Mouse (Mus musculus) lung, embryonic 14.5 days (tissue): ENCODE results near the gene Trrap. TPM values are rescaled to one million over a fixed set of nuclear protein-coding genes. Genes with fewer than 3 reads are reported as not detected.

Source experiments
- ATAC-seq: fragments of 200-750 bp; cut with Nextera tagmentation; 2 replicates; pipeline ENCODE4 v1.8.0; 2017; ENCODE audit warnings: mild to moderate bottlenecking, moderate TSS enrichment, moderate library complexity; ENCODE audit not compliant: insufficient read depth
- DNase-seq: peaks from one replicate; pipeline ENCODE4 v3.0.0-alpha.2; 2015
- H3K27ac ChIP-seq: fragments of 300-500 bp; sonication (generic); 2 replicates; pipeline ENCODE4 v1.5.1; 2014; ENCODE audit warnings: low read depth, mild to moderate bottlenecking, moderate library complexity
- H3K27me3 ChIP-seq: fragments of 300-500 bp; sonication (generic); 2 replicates; pipeline ENCODE4 v1.6.1; 2014; ENCODE audit warnings: low read length, control low read depth; ENCODE audit not compliant: insufficient read depth
- H3K36me3 ChIP-seq: fragments of 300-500 bp; sonication (generic); 2 replicates; pipeline ENCODE4 v1.6.1; 2014; ENCODE audit warnings: control low read depth; ENCODE audit not compliant: insufficient read depth
- H3K4me1 ChIP-seq: fragments of 300-500 bp; sonication (generic); 2 replicates; pipeline ENCODE4 v1.6.1; 2014; ENCODE audit warnings: antibody characterized with exemption, control low read depth; ENCODE audit not compliant: insufficient read depth
- H3K4me2 ChIP-seq: fragments of 300-500 bp; sonication (generic); 2 replicates; pipeline ENCODE4 v1.6.1; 2014; ENCODE audit warnings: mild to moderate bottlenecking
- H3K4me3 ChIP-seq: fragments of 300-500 bp; sonication (generic); 2 replicates; pipeline ENCODE4 v1.5.1; 2014; ENCODE audit warnings: low read depth, low read length
- H3K9ac ChIP-seq: fragments of 300-500 bp; sonication (generic); 2 replicates; pipeline ENCODE4 v1.6.1; 2014
- H3K9me3 ChIP-seq: fragments of 300-500 bp; sonication (generic); 2 replicates; pipeline ENCODE4 v1.6.1; 2016; ENCODE audit warnings: low read depth, low read length, control low read depth
- CTCF ChIP-seq: IDR thresholded peaks from 2 replicates; pipeline ENCODE4 v1.5.1; 2016; ENCODE audit warnings: antibody characterized with exemption, low read depth
- WGBS: fragments of 180-500 bp; shearing (Covaris S2); extraction: QIAGEN DNeasy Blood & Tissue Kit; methylation state at CpG from one replicate; pipeline ENCODE4 v1.1.7; 2014; 5-methylcytosine and 5-hydroxymethylcytosine counted together
- polyA plus RNA-seq: library from polyadenylated mRNA; unstranded; fragments of >200 nt; fragmentation: Nextera tagmentation; extraction: Ambion mirVana; gene quantifications from 2 replicates; pipeline ENCODE4 v1.2.1, GENCODE M21; 2014

Gene Trrap
- polyA plus RNA-seq, 1 experiment from 2014 or later, result 97.4 TPM

DNA sequence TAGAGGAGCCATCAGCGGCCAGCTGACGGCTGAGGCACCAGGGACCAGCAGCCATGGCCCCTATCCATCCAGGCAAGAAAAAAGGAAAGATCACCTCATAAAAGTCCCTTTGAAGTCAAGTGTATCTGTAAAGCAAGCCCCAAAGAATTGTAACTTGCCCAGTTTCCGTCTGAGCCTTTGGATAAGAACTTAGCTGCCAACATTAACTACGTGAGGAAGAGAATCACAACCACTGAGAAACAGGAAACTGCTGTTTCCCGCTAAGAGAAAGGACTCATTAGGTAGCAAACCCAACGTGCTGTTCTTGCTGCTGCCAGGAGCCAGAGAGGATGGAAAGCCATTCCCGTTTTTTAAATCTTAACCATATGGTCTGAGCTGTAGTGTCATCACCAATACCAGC, 103.2 kb downstream of the Trrap start:
- no peaks in the 10 kb centered on the region for H3K9me3 ChIP-seq
- no peak for TF ChIP-seq CTCF
- peak; percentile 60 for DNase-seq
- H3K4me2 ChIP-seq, result no peak overlapping the region
- ATAC-seq, result no peak
- no peaks in the 10 kb centered on the region for H3K4me1 ChIP-seq
- H3K36me3 ChIP-seq, result no peaks in the 10 kb centered on the region
- WGBS, result 49% methylated on average over 7 of the region's 7 CpGs
- H3K27ac ChIP-seq, result 0 out of 2 replicates have a peak overlapping the region, but pooled peaks have one; percentile 18
- H3K27me3 ChIP-seq, result no peaks in the 10 kb centered on the region
- no peak overlapping the region for H3K4me3 ChIP-seq
- no peak overlapping the region for H3K9ac ChIP-seq

DNA sequence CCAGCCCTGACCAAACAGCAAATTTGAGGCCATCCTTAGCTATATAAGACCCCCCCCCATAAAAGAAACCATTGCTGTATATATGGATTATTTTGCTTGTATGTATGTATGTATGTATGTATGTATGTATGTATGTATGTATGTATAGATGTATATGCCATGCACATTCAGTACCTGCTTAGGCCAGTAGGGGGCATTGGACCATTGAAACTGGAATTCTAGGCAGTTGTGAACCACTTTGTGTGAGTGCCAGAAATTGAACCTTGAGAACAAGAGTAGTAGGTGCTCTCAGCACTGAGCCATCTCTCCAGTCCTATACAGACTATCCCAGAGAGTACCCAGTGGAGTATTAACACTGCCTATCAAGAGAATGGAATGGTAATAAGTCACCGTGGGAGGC, 104.2 kb downstream of the Trrap start:
- TF ChIP-seq CTCF, result peak; percentile 48
- H3K4me1 ChIP-seq, result no peaks in the 10 kb centered on the region
- peaks cover 3% of the 10 kb centered on the region for H3K36me3 ChIP-seq
- ATAC-seq, result no peak
- no peak overlapping the region for H3K4me3 ChIP-seq
- WGBS, result 97% methylated on average over 1 of the region's 1 CpGs
- no peak overlapping the region for H3K9ac ChIP-seq
- no peaks in the 10 kb centered on the region for H3K27me3 ChIP-seq
- no peak overlapping the region for H3K27ac ChIP-seq
- no peak overlapping the region for H3K4me2 ChIP-seq
- no peaks in the 10 kb centered on the region for H3K9me3 ChIP-seq
- DNase-seq, result no peak

DNA sequence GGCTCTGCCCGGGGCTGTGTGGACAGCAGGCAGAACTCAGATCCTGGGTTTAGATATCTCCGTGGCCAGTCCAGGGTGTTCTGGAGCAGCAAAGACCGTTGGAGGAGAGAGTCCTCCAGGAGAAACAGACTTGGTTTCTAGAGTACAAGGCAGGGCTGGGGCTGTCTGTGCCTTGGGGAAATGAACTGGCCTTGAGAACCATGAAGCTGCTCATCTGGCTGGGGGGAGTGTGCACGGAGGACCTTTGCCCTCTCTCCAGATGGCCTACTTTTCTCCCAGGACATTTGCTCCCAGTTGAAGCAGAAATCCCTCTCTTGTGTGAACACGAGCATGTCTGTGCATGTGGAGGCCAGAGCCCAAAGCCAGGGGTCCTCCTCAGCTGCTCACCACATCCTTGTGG, 104.8 kb downstream of the Trrap start:
- H3K9ac ChIP-seq, result no peak overlapping the region
- ATAC-seq, result no peak
- no peak overlapping the region for H3K4me3 ChIP-seq
- no peaks in the 10 kb centered on the region for H3K27me3 ChIP-seq
- WGBS, result 84% methylated on average over 5 of the region's 5 CpGs
- H3K4me1 ChIP-seq, result no peaks in the 10 kb centered on the region
- peaks cover 8% of the 10 kb centered on the region for H3K36me3 ChIP-seq
- no peak overlapping the region for H3K27ac ChIP-seq
- no peak for DNase-seq
- H3K4me2 ChIP-seq, result no peak overlapping the region
- H3K9me3 ChIP-seq, result no peaks in the 10 kb centered on the region
- no peak for TF ChIP-seq CTCF

DNA sequence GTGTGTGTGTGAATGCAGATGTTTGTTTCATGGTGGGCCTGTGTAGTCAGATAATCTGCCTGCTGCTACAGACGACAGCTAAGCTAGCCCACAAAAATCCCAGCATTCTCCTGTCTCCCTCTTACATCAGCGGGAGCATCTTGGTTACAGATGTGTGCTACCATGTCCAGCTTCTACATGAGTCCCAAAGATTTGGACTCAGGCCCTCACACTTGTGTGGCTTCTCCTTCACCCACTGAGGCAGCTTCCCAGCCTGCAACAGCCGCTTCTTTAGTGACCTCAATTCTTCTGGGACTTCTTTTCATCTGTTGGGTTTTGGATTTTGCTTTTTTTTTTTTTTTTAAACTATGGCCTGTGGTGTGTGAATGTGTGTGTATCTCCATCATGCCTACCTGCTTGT, 105.3 kb downstream of the Trrap start:
- H3K4me1 ChIP-seq, result no peaks in the 10 kb centered on the region
- TF ChIP-seq CTCF, result no peak
- no peak overlapping the region for H3K9ac ChIP-seq
- ATAC-seq, result no peak
- no peak overlapping the region for H3K4me2 ChIP-seq
- H3K4me3 ChIP-seq, result no peak overlapping the region
- H3K36me3 ChIP-seq, result peaks cover 10% of the 10 kb centered on the region
- 74% methylated on average over 3 of the region's 3 CpGs for WGBS
- H3K27me3 ChIP-seq, result no peaks in the 10 kb centered on the region
- DNase-seq, result no peak
- no peaks in the 10 kb centered on the region for H3K9me3 ChIP-seq
- H3K27ac ChIP-seq, result no peak overlapping the region

DNA sequence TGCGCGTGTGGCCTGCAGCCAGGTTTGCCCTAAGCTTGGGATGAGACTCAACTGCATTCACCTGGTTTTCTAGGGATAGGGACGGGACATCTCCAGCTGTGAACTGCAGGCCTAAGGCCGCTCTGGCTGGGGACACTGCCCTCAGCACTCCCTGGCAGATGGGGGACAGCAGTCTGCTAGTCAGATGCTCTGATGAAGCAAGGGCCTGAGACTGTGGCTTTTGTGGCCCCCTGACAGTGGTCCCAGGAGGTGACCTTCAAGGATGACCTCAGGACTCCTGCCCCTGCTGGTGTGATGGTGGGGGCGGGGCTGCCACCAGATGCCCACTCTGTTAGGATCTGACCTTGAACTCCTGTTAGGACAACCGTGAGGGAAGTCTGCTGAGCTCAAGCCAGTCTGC, 107.7 kb downstream of the Trrap start:
- peaks cover 23% of the 10 kb centered on the region for H3K36me3 ChIP-seq
- ATAC-seq (no peak), DNase-seq (no peak)
- H3K4me1 ChIP-seq, result no peaks in the 10 kb centered on the region
- TF ChIP-seq CTCF, result no peak
- H3K27me3 ChIP-seq, result no peaks in the 10 kb centered on the region
- H3K4me3 ChIP-seq, result no peak overlapping the region
- H3K4me2 ChIP-seq, result no peak overlapping the region
- H3K27ac ChIP-seq, result no peak overlapping the region
- WGBS, result 78% methylated on average over 6 of the region's 6 CpGs
- no peaks in the 10 kb centered on the region for H3K9me3 ChIP-seq
- no peak overlapping the region for H3K9ac ChIP-seq

DNA sequence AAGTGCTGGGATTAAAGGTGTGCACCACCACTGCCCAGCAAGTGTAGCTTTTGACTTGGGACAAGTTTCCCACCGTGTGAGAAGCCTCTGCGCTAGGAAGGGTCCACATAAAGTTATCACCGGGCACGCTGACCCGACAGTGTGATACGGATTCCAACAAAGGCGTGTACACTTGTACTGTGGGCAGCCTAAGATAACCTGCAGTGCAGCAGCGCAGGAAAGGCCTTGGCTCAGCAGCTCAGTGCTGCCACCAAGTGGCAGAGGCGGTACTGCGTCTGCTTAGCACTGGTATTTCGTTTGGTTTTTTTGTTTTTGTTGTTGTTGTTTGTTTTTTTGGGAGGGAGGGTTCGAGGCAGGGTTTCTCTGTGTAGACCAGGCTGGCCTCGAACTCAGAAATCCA, 108.4 kb downstream of the Trrap start:
- Histone ChIP-seq H3K9me3 (no peaks in the 10 kb centered on the region), H3K4me1 (no peaks in the 10 kb centered on the region), H3K27ac (no peak overlapping the region), H3K4me3 (no peak overlapping the region), H3K27me3 (no peaks in the 10 kb centered on the region), H3K9ac (no peak overlapping the region), H3K4me2 (no peak overlapping the region), H3K36me3 (peaks cover 29% of the 10 kb centered on the region)
- DNase-seq (peak; percentile 85), ATAC-seq (peak; percentile 61; the same call in 1 of the 2 replicates)
- 10% methylated on average over 13 of the region's 13 CpGs for WGBS
- peak; percentile 98 for TF ChIP-seq CTCF

DNA sequence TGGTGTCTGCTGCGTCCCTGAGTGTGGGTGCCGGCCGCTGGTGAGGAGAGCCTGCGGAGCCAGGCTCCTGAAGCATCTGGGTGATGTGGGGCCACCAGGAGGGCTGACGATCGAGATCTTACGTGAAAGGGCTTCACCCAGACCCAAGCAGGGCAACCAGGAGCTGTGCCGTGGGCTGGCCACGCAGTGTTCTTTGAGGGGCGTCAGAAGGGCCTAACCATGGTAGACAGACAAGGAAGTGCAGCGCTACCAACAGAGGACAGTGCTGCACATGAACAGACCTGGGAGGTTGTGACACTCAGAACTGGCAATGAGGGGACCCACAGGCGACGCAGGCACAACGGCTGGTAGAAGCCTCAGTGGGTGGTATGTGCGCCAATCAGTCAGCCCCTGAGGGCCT, 109.5 kb downstream of the Trrap start:
- no peak overlapping the region for H3K4me2 ChIP-seq
- H3K9ac ChIP-seq, result no peak overlapping the region
- ATAC-seq, result no peak
- peaks cover 41% of the 10 kb centered on the region for H3K36me3 ChIP-seq
- H3K27me3 ChIP-seq, result no peaks in the 10 kb centered on the region
- TF ChIP-seq CTCF, result no peak
- H3K27ac ChIP-seq, result no peak overlapping the region
- no peak for DNase-seq
- no peaks in the 10 kb centered on the region for H3K4me1 ChIP-seq
- no peaks in the 10 kb centered on the region for H3K9me3 ChIP-seq
- WGBS, result 92% methylated on average over 15 of the region's 15 CpGs
- no peak overlapping the region for H3K4me3 ChIP-seq
